ENCODE assay signal across 8 mouse cellular contexts in the genomic region with DNA sequence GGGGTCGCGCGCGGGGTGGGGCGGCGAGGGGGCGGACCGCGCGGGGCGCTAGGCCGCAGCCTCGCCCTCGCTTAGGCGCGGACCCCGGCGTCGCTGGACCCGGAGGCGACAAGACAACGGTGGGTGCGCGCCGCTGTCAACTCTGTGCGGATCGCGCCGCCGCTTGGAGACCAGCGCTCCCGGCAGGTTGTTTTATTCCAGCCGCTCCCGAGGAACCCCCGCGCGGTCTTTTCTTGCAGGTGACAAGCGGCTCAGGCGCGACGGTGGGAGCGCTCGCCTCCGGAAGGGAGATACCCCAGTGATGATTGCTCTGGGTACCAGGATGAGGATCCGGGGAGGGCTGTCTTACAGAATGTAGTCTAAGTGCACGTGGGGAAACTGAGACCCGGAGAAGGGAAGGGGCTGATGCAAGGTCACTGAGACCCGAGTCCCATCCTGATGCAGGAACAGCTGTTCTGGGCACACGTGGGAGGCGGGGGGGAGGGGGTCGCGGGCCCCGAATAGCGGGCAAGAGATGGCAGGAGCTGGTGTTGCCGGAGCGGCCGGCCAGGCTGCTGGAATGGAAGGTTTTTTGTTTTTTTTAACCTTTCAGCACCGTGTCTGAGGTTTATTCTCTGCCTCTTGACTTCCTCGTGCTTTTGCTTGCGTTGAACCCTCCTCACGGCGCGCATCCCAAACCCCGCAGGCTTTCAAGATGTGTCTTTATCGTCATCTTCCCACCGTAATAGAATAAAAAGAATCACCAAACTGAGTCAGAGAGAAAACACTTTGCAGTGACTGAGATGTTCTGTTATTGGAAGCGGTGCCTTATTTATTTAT. TPM values are rescaled to one million over a fixed set of nuclear protein-coding genes. Genes with fewer than 3 reads are reported as not detected.
A peak's percentile ranks its signal among the peaks of the same experiment; 100 is the strongest.
DNase-seq lines count a peak whose midpoint lies in the region; ATAC-seq and TF ChIP-seq lines count a peak whose summit lies in the region.

No protein-coding gene starts in this region.

- WGBS in hindbrain, embryonic 15.5 days, result 1% methylated on average over 67 of the region's 67 CpGs
- under 1% methylated on average over 67 of the region's 67 CpGs for WGBS in midbrain, embryonic 11.5 days

- H3K27me3 ChIP-seq in testis, adult 2 months (ENCODE audit: control insufficient read depth, insufficient read depth, low read length), result no peaks in the 10 kb centered on the region
- no peaks in the 10 kb centered on the region for H3K27me3 ChIP-seq in hindbrain, embryonic 15.5 days
- H3K27me3 ChIP-seq in midbrain, embryonic 11.5 days (ENCODE audit: control insufficient read depth, insufficient read depth, low read length), result no peaks in the 10 kb centered on the region

- peak; percentile 80 for ATAC-seq in hindbrain, embryonic 15.5 days (ENCODE audit: low FRiP score, low read depth)
- peak; percentile 80 for ATAC-seq in midbrain, embryonic 11.5 days (ENCODE audit: low FRiP score)

- H3K4me3 ChIP-seq in testis, adult 2 months (ENCODE audit: control insufficient read depth, low read depth, low read length), result peak overlapping the region; percentile 87
- H3K4me3 ChIP-seq in hindbrain, embryonic 15.5 days, result peak overlapping the region; percentile 98
- H3K4me3 ChIP-seq in midbrain, embryonic 11.5 days (ENCODE audit: low read depth, low read length), result peak overlapping the region; percentile 95

- no peak for TF ChIP-seq POLR2A in testis, adult 2 months (IDR thresholded peaks at IDR 0.05; ENCODE audit: control insufficient read depth, low read depth, low read length)

- no peak for TF ChIP-seq CTCF in testis, adult 2 months (IDR thresholded peaks at IDR 0.05; ENCODE audit: control insufficient read depth, insufficient read depth, insufficient replicate concordance, low read depth, low read length)

- H3K9ac ChIP-seq in hindbrain, embryonic 15.5 days, result peak overlapping the region; percentile 95
- peak overlapping the region; percentile 83 for H3K9ac ChIP-seq in midbrain, embryonic 11.5 days (ENCODE audit: low read length)

- no peaks in the 10 kb centered on the region; the same call in 1 of the 2 replicates for H3K36me3 ChIP-seq in testis, adult 2 months (ENCODE audit: control insufficient read depth, insufficient read depth, low read length)
- no peaks in the 10 kb centered on the region; the same call in 1 of the 2 replicates for H3K36me3 ChIP-seq in hindbrain, embryonic 15.5 days
- H3K36me3 ChIP-seq in midbrain, embryonic 11.5 days (ENCODE audit: control insufficient read depth, insufficient read depth, low read length), result no peaks in the 10 kb centered on the region; the same call in 1 of the 2 replicates

- intact Hi-C loops in gastrocnemius, postnatal 36 days (cut with DNase I), result loop anchor here (5.0 kb wide), 1 partner anchor 191 kb away; no protein-coding TSS in a partner anchor

- peak; percentile 58 to 65 for DNase-seq in cerebellum, postnatal 10 days
- no peak for DNase-seq in cerebellum, adult 11 months
- no peak for DNase-seq in testis, postnatal 14 days (ENCODE audit: low spot score)
- DNase-seq in midbrain, embryonic 11.5 days (ENCODE audit: low spot score, missing footprints), result peak; percentile 96
- no peak for DNase-seq in adrenal gland, adult 2 months
- no peak for DNase-seq in gastrocnemius, postnatal 36 days

- peaks cover 7% of the 10 kb centered on the region for H3K4me1 ChIP-seq in testis, adult 2 months (ENCODE audit: control insufficient read depth, insufficient read depth, low read length)
- H3K4me1 ChIP-seq in hindbrain, embryonic 15.5 days (replicated peaks), result peaks cover 34% of the 10 kb centered on the region
- H3K4me1 ChIP-seq in midbrain, embryonic 11.5 days (ENCODE audit: control insufficient read depth, insufficient read depth, low read length), result peaks cover 12% of the 10 kb centered on the region

- peak overlapping the region; percentile 67 for H3K27ac ChIP-seq in testis, adult 2 months (ENCODE audit: control insufficient read depth, insufficient read depth, low read depth, low read length)
- H3K27ac ChIP-seq in hindbrain, embryonic 15.5 days (replicated peaks), result peak overlapping the region; percentile 82
- 0 out of 2 replicates have a peak overlapping the region, but pooled peaks have one; percentile 25 for H3K27ac ChIP-seq in midbrain, embryonic 11.5 days (ENCODE audit: low read depth, low read length)

- H3K9me3 ChIP-seq in hindbrain, embryonic 15.5 days, result no peaks in the 10 kb centered on the region
- H3K9me3 ChIP-seq in midbrain, embryonic 11.5 days (ENCODE audit: control insufficient read depth, low read length), result no peaks in the 10 kb centered on the region

- peak overlapping the region; percentile 87 for H3K4me2 ChIP-seq in hindbrain, embryonic 15.5 days
- H3K4me2 ChIP-seq in midbrain, embryonic 11.5 days, result peak overlapping the region; percentile 94

RNA-seq across cellular contexts. Expression of a gene that starts 0.6 kb away (rescaled TPM):
- polyA plus RNA-seq in testis, adult 2 months (2012; rRNA removed), result 26.4 and 27.7 TPM in 2 replicates
- polyA plus RNA-seq in hindbrain, embryonic 15.5 days (2015; fragmentation: Nextera tagmentation; extraction: Ambion mirVana), result 52.2 and 53.6 TPM in 2 replicates
- 46.9 and 51.7 TPM in 2 replicates for polyA plus RNA-seq in midbrain, embryonic 11.5 days (2014; fragmentation: Nextera tagmentation; extraction: Ambion mirVana)
- total RNA-seq in adrenal gland, adult 2 months (2021), result 10 to 100 TPM; 33.9 to 40.8 TPM
- 5.8 and 9.6 TPM in 2 replicates for polyA plus RNA-seq in adrenal gland, adult 2 months (2012; rRNA removed)
- 10 to 100 TPM; 24.3 to 26.1 TPM for total RNA-seq in gastrocnemius, postnatal 36 days (2021)

RNA-seq across cellular contexts. Expression of a gene that starts 12.9 kb away (rescaled TPM):
- 334 and 348 TPM in 2 replicates for polyA plus RNA-seq in testis, adult 2 months (2012; rRNA removed)
- 120 and 127 TPM in 2 replicates for polyA plus RNA-seq in hindbrain, embryonic 15.5 days (2015; fragmentation: Nextera tagmentation; extraction: Ambion mirVana)
- polyA plus RNA-seq in midbrain, embryonic 11.5 days (2014; fragmentation: Nextera tagmentation; extraction: Ambion mirVana), result 84.0 and 87.5 TPM in 2 replicates
- total RNA-seq in adrenal gland, adult 2 months (2021), result 10 to 100 TPM; 28.7 to 44.5 TPM
- polyA plus RNA-seq in adrenal gland, adult 2 months (2012; rRNA removed), result 34.7 and 36.8 TPM in 2 replicates
- 10 to 100 TPM; 32.1 to 34.3 TPM for total RNA-seq in gastrocnemius, postnatal 36 days (2021)

RNA-seq across cellular contexts. Expression of a gene that starts 53.3 kb away (rescaled TPM):
- 60.5 and 63.9 TPM in 2 replicates for polyA plus RNA-seq in testis, adult 2 months (2012; rRNA removed)
- polyA plus RNA-seq in hindbrain, embryonic 15.5 days (2015; fragmentation: Nextera tagmentation; extraction: Ambion mirVana), result 2.0 and 2.6 TPM in 2 replicates
- polyA plus RNA-seq in midbrain, embryonic 11.5 days (2014; fragmentation: Nextera tagmentation; extraction: Ambion mirVana), result 0.66 and 1.1 TPM in 2 replicates
- 1 to 10 TPM; 2.6 to 4.8 TPM for total RNA-seq in adrenal gland, adult 2 months (2021)
- polyA plus RNA-seq in adrenal gland, adult 2 months (2012; rRNA removed), result 3.3 and 8.1 TPM in 2 replicates
- 1 to 10 TPM; 5.0 to 6.3 TPM for total RNA-seq in gastrocnemius, postnatal 36 days (2021)

RNA-seq across cellular contexts. Expression of a gene that starts 54.0 kb away (rescaled TPM):
- 81.3 and 102 TPM in 2 replicates for polyA plus RNA-seq in testis, adult 2 months (2012; rRNA removed)
- 187 and 189 TPM in 2 replicates for polyA plus RNA-seq in hindbrain, embryonic 15.5 days (2015; fragmentation: Nextera tagmentation; extraction: Ambion mirVana)
- 112 and 122 TPM in 2 replicates for polyA plus RNA-seq in midbrain, embryonic 11.5 days (2014; fragmentation: Nextera tagmentation; extraction: Ambion mirVana)
- 100 to 1,000 TPM in 1 of 2 experiments, 10 to 100 TPM in 1; 85.4 to 113 TPM for total RNA-seq in adrenal gland, adult 2 months (2021)
- polyA plus RNA-seq in adrenal gland, adult 2 months (2012; rRNA removed), result 36.8 and 41.9 TPM in 2 replicates
- total RNA-seq in gastrocnemius, postnatal 36 days (2021), result 10 to 100 TPM; 32.4 to 36.7 TPM

Comparison
In these comparisons a context has a peak if more than half of its experiments do, and no peak if none do; other contexts are left out.
1. DNase-seq: peak in cerebellum, postnatal 10 days (2 of 2) and midbrain, embryonic 11.5 days (single experiment); none in cerebellum, adult 11 months (single experiment), testis, postnatal 14 days (single experiment), adrenal gland, adult 2 months (single experiment) and gastrocnemius, postnatal 36 days (0 of 2).
2. H3K27ac ChIP-seq: peak in every context shown above with its lines; median percentile 82 in hindbrain, embryonic 15.5 days; 67 in testis, adult 2 months; 25 in midbrain, embryonic 11.5 days.
3. Peak in every context shown above with its lines, with median percentiles within 50 percentile points of each other: H3K4me3 ChIP-seq.